Mouse (Mus musculus) heart, postnatal 4 days (tissue): ENCODE results near the gene Entpd7. TPM values are rescaled to one million over a fixed set of nuclear protein-coding genes. Genes with fewer than 3 reads are reported as not detected.

Experiments
- DNase-seq: peaks from one replicate; pipeline ENCODE4 v3.0.0; 2021
- total RNA-seq, 2 experiments: library from RNA; stranded (reverse); gene quantifications; 2 replicates each; pipeline ENCODE4 v1.2.3; 2021

Gene Entpd7
- total RNA-seq, 2 experiments from 2014 or later: 6.5 to 6.9 TPM

GRCm38 (mm10) chr19:43724821-43725220, 35.3 kb downstream of the Entpd7 start:
- DNase-seq: no peak

- DNase-seq: no peak
These were observed 37.2 kb downstream of the Entpd7 start for GRCm38 (mm10) chr19:43726510-43727146.

DNA sequence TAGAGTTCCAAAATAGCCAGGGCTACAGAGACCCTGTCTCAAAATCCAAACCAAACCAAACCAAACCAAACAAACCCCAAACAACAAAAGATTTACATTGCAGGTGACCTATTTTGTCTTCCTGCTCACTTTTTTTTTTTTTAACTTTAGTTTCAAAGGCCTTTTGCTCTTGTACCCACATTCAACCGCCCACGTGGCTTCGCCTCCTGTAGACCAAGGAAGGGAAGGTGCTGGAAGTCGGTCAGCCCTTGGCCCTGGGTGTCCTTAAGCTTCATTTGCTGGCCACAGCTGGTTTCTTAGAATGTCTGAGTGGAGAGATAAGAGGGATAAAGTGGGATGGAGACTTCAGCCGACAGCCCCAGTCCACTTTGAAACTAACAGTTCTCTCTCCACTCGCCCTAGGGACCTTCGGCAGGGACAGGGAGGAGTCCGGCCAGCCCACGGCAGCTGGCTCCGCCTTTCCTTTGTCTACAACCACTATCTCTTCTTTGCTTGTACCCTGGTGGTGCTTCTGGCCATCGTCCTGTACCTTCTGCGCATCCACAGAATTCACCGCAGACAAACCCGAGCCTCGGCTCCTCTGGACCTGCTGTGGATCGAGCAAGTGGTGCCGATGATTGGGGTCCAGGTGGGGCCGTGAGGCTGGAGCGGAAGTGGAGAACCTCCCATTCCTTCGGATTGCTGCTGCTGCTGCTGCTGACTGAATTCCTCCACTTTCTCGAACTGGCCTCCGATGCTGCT, 40.0 kb downstream of the Entpd7 start:
- DNase-seq: peak; percentile 46

GRCm38 (mm10) chr19:43730037-43730428, 40.6 kb downstream of the Entpd7 start:
- no peak for DNase-seq

- no peak for DNase-seq
These were observed 41.7 kb downstream of the Entpd7 start for GRCm38 (mm10) chr19:43731157-43731556.

GRCm38 (mm10) chr19:43738409-43738808, 48.9 kb downstream of the Entpd7 start:
- DNase-seq: no peak

- no peak for DNase-seq
These were observed 53.9 kb downstream of the Entpd7 start for GRCm38 (mm10) chr19:43743401-43743800.

- DNase-seq: no peak
These were observed 56.3 kb downstream of the Entpd7 start for GRCm38 (mm10) chr19:43745740-43746139.

- DNase-seq: no peak
These were observed 58.4 kb downstream of the Entpd7 start for GRCm38 (mm10) chr19:43747877-43748276.

GRCm38 (mm10) chr19:43750008-43750407, 60.5 kb downstream of the Entpd7 start:
- no peak for DNase-seq

GRCm38 (mm10) chr19:43752489-43753225, 63.2 kb downstream of the Entpd7 start, which contains the start of the genes Cutc and Cox15:
TSS of gene Cutc (plus strand) at chr19:43752996.
TSS of gene Cox15 (minus strand) at chr19:43753000.
- DNase-seq: peak; percentile 98

DNA sequence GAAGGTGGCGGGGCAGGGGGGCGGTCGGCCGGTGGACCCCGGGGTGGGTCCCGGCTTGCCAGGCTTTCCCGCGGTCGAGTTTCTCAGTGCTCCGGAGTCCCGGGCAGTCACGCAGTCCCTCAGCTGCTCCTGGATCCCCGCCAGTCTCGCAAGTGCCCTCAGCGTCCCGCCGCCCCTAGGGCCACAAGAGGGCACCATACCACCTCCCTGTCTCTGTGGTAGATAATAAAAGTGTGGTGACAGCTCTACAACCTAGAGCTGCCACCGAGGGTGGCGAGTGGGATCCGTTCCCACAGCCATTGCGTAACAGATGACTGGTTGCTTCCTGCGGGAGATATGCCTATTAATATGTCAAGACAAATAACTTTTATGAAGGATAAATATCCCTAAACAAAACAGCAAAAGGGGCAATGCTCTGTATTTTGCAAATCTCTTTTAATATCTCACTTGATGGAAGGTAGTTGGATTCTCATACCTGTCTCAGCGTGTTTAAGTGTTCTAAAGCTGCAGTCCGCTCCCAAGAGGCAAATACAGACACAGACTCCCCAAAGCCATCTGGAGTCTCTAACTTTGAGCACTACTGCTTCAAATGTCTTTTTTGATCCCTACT, 63.9 kb downstream of the Entpd7 start:
- peak; percentile 94 for DNase-seq

DNA sequence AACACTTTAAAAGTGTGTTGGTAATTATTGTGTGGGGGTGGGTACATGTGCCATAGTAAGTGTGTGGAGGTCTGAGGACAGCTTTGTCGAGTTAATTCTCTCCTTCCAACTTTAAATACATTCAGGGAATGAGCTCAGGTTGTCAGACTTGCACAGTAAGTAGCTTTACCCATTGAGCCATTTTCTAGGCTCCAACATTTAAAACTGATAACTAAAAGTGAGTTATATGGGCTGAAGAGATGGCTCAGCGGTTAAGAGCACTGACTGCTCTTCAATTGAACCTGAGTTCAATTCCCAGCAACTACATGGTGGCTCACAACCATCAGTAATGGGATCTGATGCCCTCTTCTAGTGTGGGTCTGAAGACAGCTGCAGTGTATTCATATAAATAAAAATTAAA, 64.8 kb downstream of the Entpd7 start:
- no peak for DNase-seq

DNA sequence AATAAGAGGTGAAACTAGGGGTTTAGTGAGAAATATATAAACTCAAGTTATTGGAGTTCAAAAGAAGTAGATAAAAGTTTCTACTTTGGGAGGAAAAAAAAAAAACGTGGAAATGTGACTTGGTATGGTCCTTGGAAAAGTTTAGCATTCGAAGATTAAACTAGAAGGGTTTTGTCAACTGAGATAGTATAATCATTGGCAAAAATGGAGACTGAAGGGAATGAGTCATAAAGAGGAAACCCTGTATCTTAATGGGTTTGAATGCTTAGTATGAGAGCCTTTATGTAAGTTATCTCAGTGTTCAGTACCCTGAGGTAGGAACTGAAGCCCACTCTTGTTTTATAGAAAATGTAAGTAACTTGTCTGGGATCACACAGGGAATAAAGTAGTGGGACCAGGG, 65.4 kb downstream of the Entpd7 start:
- no peak for DNase-seq

DNA sequence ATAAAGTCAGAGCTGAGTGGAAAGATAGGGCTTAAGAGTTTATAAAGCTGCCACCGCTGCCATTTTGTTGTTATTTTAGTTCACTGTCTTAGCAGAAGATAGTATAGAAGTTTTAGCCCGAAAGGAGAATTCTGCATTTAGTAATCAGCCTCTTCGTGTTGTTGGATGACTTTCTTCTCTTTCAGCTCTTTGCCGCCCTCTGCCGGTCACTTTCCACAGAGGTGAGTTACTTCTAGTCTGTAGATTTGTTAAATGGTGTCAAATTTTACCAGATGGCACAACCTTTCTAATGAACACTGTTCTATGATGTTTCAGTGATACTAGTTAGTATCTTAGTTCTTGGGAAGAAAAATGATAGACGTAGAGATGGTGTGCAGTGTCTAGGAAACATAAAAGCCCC, 71.0 kb downstream of the Entpd7 start:
- peak; percentile 85 for DNase-seq

GRCm38 (mm10) chr19:43761543-43762256, 72.2 kb downstream of the Entpd7 start:
- DNase-seq: no peak

- no peak for DNase-seq
These were observed 72.9 kb downstream of the Entpd7 start for GRCm38 (mm10) chr19:43762410-43762809.

DNA sequence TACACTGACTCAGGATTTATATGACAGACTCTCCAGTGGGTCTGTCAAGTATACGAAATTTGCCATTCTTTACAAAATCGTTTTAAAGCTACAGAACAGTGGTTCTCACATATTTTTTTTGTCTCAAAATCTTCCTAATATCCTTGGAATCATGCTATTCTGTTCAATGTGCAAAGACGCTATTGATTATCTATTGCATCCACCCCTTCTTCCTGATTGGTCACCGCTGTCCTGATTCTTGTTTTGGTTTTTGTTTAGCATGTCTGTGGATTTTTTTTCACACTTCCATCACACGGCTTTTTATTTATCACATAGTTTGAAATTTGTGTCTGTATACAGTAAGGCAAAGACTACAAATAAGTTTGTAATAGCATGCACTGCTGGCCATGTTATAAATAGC, 77.0 kb downstream of the Entpd7 start:
- no peak for DNase-seq

- no peak for DNase-seq
These were observed 78.3 kb downstream of the Entpd7 start for GRCm38 (mm10) chr19:43767549-43768322.

GRCm38 (mm10) chr19:43769366-43769960, 80.0 kb downstream of the Entpd7 start:
- DNase-seq: no peak

GRCm38 (mm10) chr19:43770584-43770983, 81.1 kb downstream of the Entpd7 start:
- no peak for DNase-seq
